Mouse (Mus musculus): ENCODE measurements at regions not wholly inside any gene's neighbourhood (a gene's known extent, or its start where the extent isn't known, plus 50 kb on each side); places are given as distances from the start of the nearest gene placed in this dataset.

GRCm38 (mm10) chr3:80003300-80004090 lies 119.2 kb downstream of the Fam198b start:
- in situ Hi-C loops (cut with MboI; ENCODE audit: low pct_ligation_motif_present, low pct_unique_long_range_greater_than_20kb, low sequenced_read_pairs) = no loop called here
- Histone ChIP-seq H3K4me1 (ENCODE audit: control insufficient read depth in 1 of 2, insufficient read depth in 2 of 2) (no peaks in the 10 kb centered on the region), H3K36me3 (replicated peaks in 1 of 2; ENCODE audit: control insufficient read depth in 1 of 2, insufficient read depth in 1 of 2, low read length in 1 of 2) (no peaks in the 10 kb centered on the region), H3K27me3 (replicated peaks) (no peaks in the 10 kb centered on the region), H3K79me2 (replicated peaks; ENCODE audit: control insufficient read depth, extremely low read depth, insufficient read depth, poor library complexity, severe bottlenecking) (no peaks in the 10 kb centered on the region), H3K27ac (ENCODE audit: insufficient read depth, low read depth) (no peak overlapping the region), H3K4me3 (replicated peaks in 1 of 3; ENCODE audit: low read depth in 2 of 3, low read length in 2 of 3, poor library complexity in 1 of 3) (no peak overlapping the region), H3K4me2 (ENCODE audit: insufficient read depth, low read depth, poor library complexity, severe bottlenecking) (no peak overlapping the region), H3K9me3 (replicated peaks; ENCODE audit: low read length) (no peaks in the 10 kb centered on the region), H3K9ac (ENCODE audit: insufficient read depth, low read depth) (no peak overlapping the region)
- dilution Hi-C loops (cut with MboI; ENCODE audit: extremely low pct_ligation_motif_present, extremely low pct_unique_long_range_greater_than_20kb, low sequenced_read_pairs) = no loop called here
- DNase-seq (ENCODE audit: extremely low read depth) = no peak
- no peak for TF ChIP-seq GABPA (IDR thresholded peaks at IDR 0.05; ENCODE audit: insufficient replicate concordance, low read depth, low read length)
- no peak for TF ChIP-seq ZNF384 (IDR thresholded peaks at IDR 0.05; ENCODE audit: low read depth, low read length)
- no peak for TF ChIP-seq ZMIZ1 (IDR thresholded peaks at IDR 0.05; ENCODE audit: low read depth, low read length)
- TF ChIP-seq MXI1 (IDR thresholded peaks at IDR 0.05; ENCODE audit: low read depth, low read length) = no peak
- no peak for TF ChIP-seq USF2 (conservative IDR thresholded peaks at IDR 0.05; ENCODE audit: low read depth, low read length)
- TF ChIP-seq MEF2A (IDR thresholded peaks at IDR 0.05; ENCODE audit: borderline replicate concordance, low read depth, low read length) = no peak
- TF ChIP-seq ZKSCAN1 (IDR thresholded peaks at IDR 0.05; ENCODE audit: borderline replicate concordance, low read depth, low read length) = no peak
- no peak for TF ChIP-seq MAZ (IDR thresholded peaks at IDR 0.05; ENCODE audit: low read depth, low read length)
- TF ChIP-seq HCFC1 (IDR thresholded peaks at IDR 0.05; ENCODE audit: low read depth, low read length) = no peak
- no peak for TF ChIP-seq KAT2A (IDR thresholded peaks at IDR 0.05; ENCODE audit: insufficient replicate concordance, low read length)
- TF ChIP-seq MAFK (IDR thresholded peaks at IDR 0.05; ENCODE audit: insufficient replicate concordance, low read length) = no peak
- TF ChIP-seq JUN (IDR thresholded peaks at IDR 0.05; ENCODE audit: insufficient read depth, low read depth, low read length) = no peak
- TF ChIP-seq NRF1 (IDR thresholded peaks at IDR 0.05; ENCODE audit: low read depth, low read length) = no peak
- no peak for TF ChIP-seq USF1 (IDR thresholded peaks at IDR 0.05; ENCODE audit: low read depth, low read length)
- no peak for TF ChIP-seq CHD1 (IDR thresholded peaks at IDR 0.05; ENCODE audit: low read depth, low read length)
- TF ChIP-seq TBP (conservative IDR thresholded peaks at IDR 0.05; ENCODE audit: low read depth, low read length) = no peak

GRCm38 (mm10) chr3:80004556-80004955 lies 120.2 kb downstream of the Fam198b start:
- H3K9ac ChIP-seq (ENCODE audit: insufficient read depth, low read depth) = no peak overlapping the region
- no peak for DNase-seq (ENCODE audit: extremely low read depth)
- no peak overlapping the region for H3K4me3 ChIP-seq (replicated peaks in 1 of 3; ENCODE audit: low read depth in 2 of 3, low read length in 2 of 3, poor library complexity in 1 of 3)
- H3K36me3 ChIP-seq (replicated peaks in 1 of 2; ENCODE audit: control insufficient read depth in 1 of 2, insufficient read depth in 1 of 2, low read length in 1 of 2) = no peaks in the 10 kb centered on the region
- in situ Hi-C loops (cut with MboI; ENCODE audit: low pct_ligation_motif_present, low pct_unique_long_range_greater_than_20kb, low sequenced_read_pairs) = no loop called here
- no peak overlapping the region for H3K27ac ChIP-seq (ENCODE audit: insufficient read depth, low read depth)
- no peaks in the 10 kb centered on the region for H3K4me1 ChIP-seq (ENCODE audit: control insufficient read depth in 1 of 2, insufficient read depth in 2 of 2)
- H3K27me3 ChIP-seq (replicated peaks) = no peaks in the 10 kb centered on the region
- dilution Hi-C loops (cut with MboI; ENCODE audit: extremely low pct_ligation_motif_present, extremely low pct_unique_long_range_greater_than_20kb, low sequenced_read_pairs) = no loop called here
- no peaks in the 10 kb centered on the region for H3K9me3 ChIP-seq (replicated peaks; ENCODE audit: low read length)
- TF ChIP-seq TBP (conservative IDR thresholded peaks at IDR 0.05; ENCODE audit: low read depth, low read length) = no peak
- no peak for TF ChIP-seq JUN (IDR thresholded peaks at IDR 0.05; ENCODE audit: insufficient read depth, low read depth, low read length)
- no peak for TF ChIP-seq MYC (IDR thresholded peaks at IDR 0.05; ENCODE audit: low read depth, low read length)
- no peak for TF ChIP-seq MAX (IDR thresholded peaks at IDR 0.05; ENCODE audit: low read length)
- no peak for TF ChIP-seq USF2 (conservative IDR thresholded peaks at IDR 0.05; ENCODE audit: low read depth, low read length)
- no peak for TF ChIP-seq MAFK (IDR thresholded peaks at IDR 0.05; ENCODE audit: insufficient replicate concordance, low read length)
- no peak for TF ChIP-seq IRF4 (IDR thresholded peaks at IDR 0.05; ENCODE audit: low read depth, low read length)
- no peak for TF ChIP-seq POLR2A (IDR thresholded peaks at IDR 0.05; ENCODE audit: low read depth, low read length)
- no peak for TF ChIP-seq CHD2 (IDR thresholded peaks at IDR 0.05; ENCODE audit: low read length)
- no peak for TF ChIP-seq KAT2A (IDR thresholded peaks at IDR 0.05; ENCODE audit: insufficient replicate concordance, low read length)
- no peak for TF ChIP-seq ZKSCAN1 (IDR thresholded peaks at IDR 0.05; ENCODE audit: borderline replicate concordance, low read depth, low read length)
- no peak for TF ChIP-seq MAZ (IDR thresholded peaks at IDR 0.05; ENCODE audit: low read depth, low read length)
- no peak for TF ChIP-seq PAX5 (IDR thresholded peaks at IDR 0.05; ENCODE audit: low read length)
- no peak for TF ChIP-seq ZC3H11A (IDR thresholded peaks at IDR 0.05; ENCODE audit: low read depth, low read length)
- TF ChIP-seq EP300 (IDR thresholded peaks at IDR 0.05; ENCODE audit: low read length) = no peak
- TF ChIP-seq USF1 (IDR thresholded peaks at IDR 0.05; ENCODE audit: low read depth, low read length) = no peak
- no peak for TF ChIP-seq GABPA (IDR thresholded peaks at IDR 0.05; ENCODE audit: insufficient replicate concordance, low read depth, low read length)
- no peak overlapping the region for H3K4me2 ChIP-seq (ENCODE audit: insufficient read depth, low read depth, poor library complexity, severe bottlenecking)
- no peaks in the 10 kb centered on the region for H3K79me2 ChIP-seq (replicated peaks; ENCODE audit: control insufficient read depth, extremely low read depth, insufficient read depth, poor library complexity, severe bottlenecking)
